Mouse (Mus musculus): ENCODE data around the gene Trim13.

Gene Trim13

DNA sequence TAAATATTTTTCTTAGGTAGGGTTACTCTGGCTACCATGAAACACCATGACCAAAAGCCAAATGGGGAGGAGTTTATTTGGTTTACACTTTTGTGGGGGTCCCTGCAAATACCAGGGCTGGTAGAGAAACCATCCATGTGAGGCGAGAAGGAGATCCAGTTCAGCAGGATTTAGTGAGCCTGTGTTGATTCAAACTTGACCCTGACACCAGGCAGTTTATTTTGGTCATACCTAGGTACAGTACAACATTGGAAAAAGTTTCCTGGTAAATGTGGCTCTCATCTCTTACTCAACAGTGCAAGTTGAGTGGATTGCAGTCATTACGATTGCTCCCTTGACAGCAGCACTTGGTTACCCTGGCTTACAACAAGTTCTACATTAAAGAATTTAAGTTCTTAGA is 15.3 kb downstream of the Trim13 start:
- DNase-seq (ENCODE audit: low read depth, low spot score) = no peak

DNA sequence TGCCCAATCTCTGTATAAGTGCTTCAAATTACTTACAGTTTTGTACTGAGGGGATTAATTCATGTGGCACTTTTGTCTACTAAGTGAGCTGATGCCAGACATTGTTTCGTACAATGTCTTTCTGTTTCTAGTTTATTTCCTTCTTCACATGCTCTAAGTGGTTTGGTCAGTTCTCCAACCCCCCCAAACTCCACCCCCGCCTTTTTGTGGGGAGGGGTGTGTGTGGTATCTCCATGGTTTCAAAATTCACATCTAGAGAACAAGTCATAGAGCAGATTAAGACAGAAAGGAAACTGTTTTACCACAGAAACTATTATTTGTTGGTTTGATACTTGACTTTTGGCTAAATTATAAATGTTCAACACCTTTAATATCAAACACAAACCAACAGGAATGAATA is 22.3 kb downstream of the Trim13 start:
- no peak for DNase-seq (ENCODE audit: low read depth, low spot score)

- DNase-seq (ENCODE audit: low read depth, low spot score) = no peak
Observed at GRCm38 (mm10) chr14:61635969-61636368, 37.9 kb downstream of the Trim13 start.

- DNase-seq (ENCODE audit: low read depth, low spot score) = no peak
Observed at GRCm38 (mm10) chr14:61642668-61643067, 44.6 kb downstream of the Trim13 start.

DNA sequence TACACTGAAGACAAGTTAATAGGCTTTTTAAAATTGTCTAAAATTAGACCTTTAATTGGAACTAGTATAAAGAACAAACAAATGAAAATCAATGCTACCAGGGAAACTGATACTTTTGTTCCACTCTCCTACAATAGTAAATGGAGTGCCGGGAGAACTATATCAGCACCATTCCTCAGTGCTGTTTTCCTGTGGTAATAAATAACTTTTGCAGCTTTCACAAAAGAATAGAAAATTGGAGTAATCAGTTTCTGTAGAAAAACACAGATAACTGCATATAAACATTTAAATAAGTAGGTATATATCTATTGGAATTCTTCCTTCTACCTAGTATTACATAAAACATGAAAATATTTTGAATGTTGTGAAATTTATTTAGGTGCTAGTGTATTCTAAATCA is 47.5 kb downstream of the Trim13 start:
- DNase-seq (ENCODE audit: low read depth, low spot score) = no peak

DNA sequence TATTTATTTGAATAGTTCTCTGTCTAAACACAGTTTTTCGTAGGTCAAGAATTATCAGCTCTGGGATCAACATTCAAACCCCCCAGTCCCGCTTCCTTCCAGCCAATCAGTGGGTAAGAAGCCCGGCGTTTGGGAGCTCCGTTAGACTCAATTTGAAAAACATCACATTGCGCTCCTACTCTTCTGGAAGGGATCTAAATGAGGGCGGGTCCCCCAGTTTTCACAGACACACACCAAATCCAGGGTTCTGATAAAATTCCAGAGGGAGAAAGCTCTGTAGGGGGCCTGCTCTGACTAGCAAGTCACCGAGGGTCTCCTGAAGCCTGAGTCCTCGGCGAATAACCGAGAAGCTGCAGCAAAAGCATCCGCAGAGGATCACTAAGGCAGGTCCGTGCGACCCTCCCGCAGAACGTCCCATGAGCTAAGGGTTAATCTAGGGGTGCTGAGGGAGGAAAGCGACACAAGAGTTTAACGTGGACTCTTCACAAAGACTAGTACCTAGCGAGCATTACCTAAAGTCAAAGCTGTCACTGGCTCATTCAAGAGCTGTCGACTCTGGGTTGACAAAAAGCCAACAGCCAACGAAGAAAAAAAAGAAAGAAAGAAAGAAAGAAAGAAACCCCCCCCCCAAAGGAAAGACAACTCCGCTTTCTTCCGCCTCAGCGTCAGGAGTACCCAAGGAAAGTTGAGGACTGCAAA is 49.3 kb downstream of the Trim13 start:
- DNase-seq (ENCODE audit: low read depth, low spot score) = peak; percentile 47

GRCm38 (mm10) chr14:61647881-61648684 is 50.0 kb downstream of the Trim13 start:
- DNase-seq (ENCODE audit: low read depth, low spot score) = peak; percentile 25

DNA sequence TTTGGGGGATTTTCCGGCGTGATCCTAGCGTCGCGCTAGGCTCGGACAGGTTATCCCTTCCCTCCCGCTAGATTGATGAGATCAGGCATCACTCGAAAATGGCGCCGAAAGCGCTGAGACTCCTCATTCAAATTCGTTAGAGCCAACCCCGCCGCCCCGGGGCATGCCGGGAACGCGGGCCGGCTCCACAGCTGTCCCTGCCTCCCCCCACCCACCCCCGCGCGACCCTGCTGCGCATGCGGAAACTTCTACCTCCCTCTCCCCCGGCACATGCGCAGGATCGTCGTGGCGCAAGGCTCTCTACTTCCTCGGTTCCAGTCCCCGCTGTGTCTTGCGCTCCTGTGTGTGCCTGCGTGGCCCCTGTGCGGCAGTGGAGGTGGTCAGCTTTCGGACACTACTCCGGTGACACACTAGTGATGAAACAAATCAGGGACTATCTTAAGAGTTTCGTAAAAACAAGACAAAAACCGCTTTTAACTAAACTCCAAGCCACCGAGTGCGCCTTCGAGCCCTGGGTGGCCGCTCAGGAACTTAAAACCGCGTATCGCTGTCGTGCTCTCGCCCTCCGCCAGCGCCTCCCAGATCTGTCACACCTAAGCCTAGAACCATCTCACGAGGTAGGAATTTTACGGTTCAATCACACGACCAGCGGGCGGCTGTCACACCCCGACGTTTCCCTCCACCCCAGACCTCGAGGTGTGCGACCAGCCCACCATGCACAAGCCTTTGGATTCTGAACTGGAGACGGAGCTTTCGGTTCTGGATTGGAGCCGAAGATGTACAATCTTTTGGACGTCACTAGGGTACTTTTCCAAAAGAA is 50.8 kb downstream of the Trim13 start:
- DNase-seq (ENCODE audit: low read depth, low spot score) = peak; percentile 98

- DNase-seq (ENCODE audit: low read depth, low spot score) = peak; percentile 51
Observed at GRCm38 (mm10) chr14:61650291-61650960, 52.4 kb downstream of the Trim13 start.

Data from forelimb bud, embryonic 11.5 days (tissue).